Mouse (Mus musculus) limb, embryonic 11.5 days (tissue): Measurements from ENCODE around the gene Bak1. TPM values are rescaled to one million over a fixed set of nuclear protein-coding genes. Genes with fewer than 3 reads are reported as not detected.

ENCODE experiments used
- ATAC-seq: fragments of 200-750 bp; cut with Nextera tagmentation; 2 replicates; pipeline ENCODE4 v1.8.0; 2017; ENCODE audit warnings: low read depth; ENCODE audit not compliant: insufficient number of reproducible peaks, low FRiP score, low TSS enrichment
- DNase-seq: peaks from one replicate; pipeline ENCODE4 v3.0.0-alpha.2; 2015; ENCODE audit warnings: low spot score
- H3K27ac ChIP-seq: fragments of 300-500 bp; sonication (generic); replicated peaks from 2 replicates; pipeline ENCODE4 v1.5.1; 2014; ENCODE audit warnings: low read depth, mild to moderate bottlenecking, low read length
- H3K27me3 ChIP-seq: fragments of 300-500 bp; sonication (generic); 2 replicates; pipeline ENCODE4 v1.6.1; 2014; ENCODE audit warnings: mild to moderate bottlenecking, low read length, mixed read lengths; ENCODE audit not compliant: control insufficient read depth, insufficient read depth
- H3K36me3 ChIP-seq: fragments of 300-500 bp; sonication (generic); 2 replicates; pipeline ENCODE4 v1.6.1; 2014; ENCODE audit warnings: mild to moderate bottlenecking, low read length, moderate library complexity, mixed read lengths; ENCODE audit not compliant: control insufficient read depth, insufficient read depth
- H3K4me1 ChIP-seq: fragments of 300-500 bp; sonication (generic); 2 replicates; pipeline ENCODE4 v1.6.1; 2014; ENCODE audit warnings: low read length, mixed read lengths; ENCODE audit not compliant: control insufficient read depth, insufficient read depth
- H3K4me2 ChIP-seq: fragments of 300-500 bp; sonication (generic); 2 replicates; pipeline ENCODE4 v1.6.1; 2014; ENCODE audit warnings: low read depth, mild to moderate bottlenecking, moderate library complexity; ENCODE audit not compliant: severe bottlenecking
- H3K4me3 ChIP-seq: fragments of 300-500 bp; sonication (generic); 2 replicates; pipeline ENCODE4 v1.5.1; 2014; ENCODE audit warnings: low read depth, low read length
- H3K9ac ChIP-seq: fragments of 300-500 bp; sonication (generic); 2 replicates; pipeline ENCODE4 v1.6.1; 2014; ENCODE audit warnings: mild to moderate bottlenecking, low read length
- H3K9me3 ChIP-seq: fragments of 300-500 bp; sonication (generic); 2 replicates; pipeline ENCODE4 v1.6.1; 2016; ENCODE audit warnings: low read length; ENCODE audit not compliant: control insufficient read depth
- WGBS: fragments of 180-500 bp; shearing (Covaris S2); extraction: QIAGEN DNeasy Blood & Tissue Kit; methylation state at CpG from one replicate; pipeline ENCODE4 v1.1.7; 2014; 5-methylcytosine and 5-hydroxymethylcytosine counted together
- polyA plus RNA-seq: library from polyadenylated mRNA; unstranded; fragments of >200 nt; fragmentation: Nextera tagmentation; extraction: Ambion mirVana; gene quantifications from 2 replicates; pipeline ENCODE4 v1.2.1, GENCODE M21; 2014

The Bak1 gene
- polyA plus RNA-seq, 1 experiment from 2014 or later, result 15.6 TPM

- Histone ChIP-seq H3K9ac (no peak overlapping the region), H3K27ac (no peak overlapping the region), H3K4me3 (no peak overlapping the region), H3K4me2 (no peak overlapping the region), H3K9me3 (no peaks in the 10 kb centered on the region), H3K4me1 (no peaks in the 10 kb centered on the region), H3K27me3 (peaks cover 3% of the 10 kb centered on the region; the same call in 1 of the 2 replicates), H3K36me3 (no peaks in the 10 kb centered on the region)
- 74% methylated on average over 12 of the region's 12 CpGs for WGBS
- no peak for ATAC-seq
- no peak for DNase-seq
Observed at GRCm38 (mm10) chr17:26999996-27000395, 28.8 kb downstream of the Bak1 start.

GRCm38 (mm10) chr17:26998283-26998682 is 30.5 kb downstream of the Bak1 start:
- H3K4me1 ChIP-seq, result no peaks in the 10 kb centered on the region
- no peak overlapping the region for H3K27ac ChIP-seq
- H3K4me2 ChIP-seq, result no peak overlapping the region
- H3K36me3 ChIP-seq, result no peaks in the 10 kb centered on the region
- no peak overlapping the region for H3K9ac ChIP-seq
- H3K27me3 ChIP-seq, result no peaks in the 10 kb centered on the region
- H3K9me3 ChIP-seq, result no peaks in the 10 kb centered on the region
- DNase-seq (no peak), ATAC-seq (no peak)
- no peak overlapping the region for H3K4me3 ChIP-seq
- WGBS, result 93% methylated on average over 15 of the region's 15 CpGs

- 80% methylated on average over 4 of the region's 4 CpGs for WGBS
- Histone ChIP-seq H3K9ac (no peak overlapping the region), H3K4me1 (no peaks in the 10 kb centered on the region), H3K4me2 (no peak overlapping the region), H3K27me3 (no peaks in the 10 kb centered on the region), H3K36me3 (no peaks in the 10 kb centered on the region), H3K4me3 (no peak overlapping the region), H3K9me3 (no peaks in the 10 kb centered on the region), H3K27ac (no peak overlapping the region)
- no peak for ATAC-seq
- no peak for DNase-seq
Observed at GRCm38 (mm10) chr17:26997661-26998060, 31.1 kb downstream of the Bak1 start.

GRCm38 (mm10) chr17:26995562-26995961 is 33.2 kb downstream of the Bak1 start:
- Histone ChIP-seq H3K9ac (no peak overlapping the region), H3K27ac (no peak overlapping the region), H3K36me3 (no peaks in the 10 kb centered on the region), H3K4me3 (no peak overlapping the region), H3K4me1 (no peaks in the 10 kb centered on the region), H3K9me3 (no peaks in the 10 kb centered on the region), H3K4me2 (no peak overlapping the region), H3K27me3 (no peaks in the 10 kb centered on the region)
- DNase-seq (no peak), ATAC-seq (no peak)
- 82% methylated on average over 8 of the region's 8 CpGs for WGBS

GRCm38 (mm10) chr17:26995006-26995405 is 33.8 kb downstream of the Bak1 start:
- Histone ChIP-seq H3K9ac (no peak overlapping the region), H3K27me3 (no peaks in the 10 kb centered on the region), H3K27ac (no peak overlapping the region), H3K4me2 (no peak overlapping the region), H3K4me1 (no peaks in the 10 kb centered on the region), H3K9me3 (no peaks in the 10 kb centered on the region), H3K36me3 (no peaks in the 10 kb centered on the region), H3K4me3 (no peak overlapping the region)
- DNase-seq, result no peak
- ATAC-seq, result no peak
- WGBS, result 78% methylated on average over 6 of the region's 6 CpGs

GRCm38 (mm10) chr17:26994410-26994809 is 34.4 kb downstream of the Bak1 start:
- 91% methylated on average over 14 of the region's 14 CpGs for WGBS
- H3K4me3 ChIP-seq, result no peak overlapping the region
- H3K9ac ChIP-seq, result no peak overlapping the region
- no peaks in the 10 kb centered on the region for H3K9me3 ChIP-seq
- no peak overlapping the region for H3K27ac ChIP-seq
- no peaks in the 10 kb centered on the region for H3K36me3 ChIP-seq
- ATAC-seq (no peak), DNase-seq (no peak)
- H3K27me3 ChIP-seq, result no peaks in the 10 kb centered on the region
- H3K4me2 ChIP-seq, result no peak overlapping the region
- no peaks in the 10 kb centered on the region for H3K4me1 ChIP-seq

GRCm38 (mm10) chr17:26990521-26990920 is 38.3 kb downstream of the Bak1 start:
- Histone ChIP-seq H3K27ac (no peak overlapping the region), H3K9ac (no peak overlapping the region), H3K4me2 (no peak overlapping the region), H3K36me3 (no peaks in the 10 kb centered on the region; the same call in 1 of the 2 replicates), H3K9me3 (no peaks in the 10 kb centered on the region), H3K27me3 (no peaks in the 10 kb centered on the region), H3K4me3 (no peak overlapping the region), H3K4me1 (no peaks in the 10 kb centered on the region)
- DNase-seq (no peak), ATAC-seq (no peak)

- ATAC-seq (no peak), DNase-seq (no peak)
- Histone ChIP-seq H3K27me3 (no peaks in the 10 kb centered on the region), H3K36me3 (peaks cover under 1% of the 10 kb centered on the region; the same call in 1 of the 2 replicates), H3K9me3 (no peaks in the 10 kb centered on the region), H3K4me3 (no peak overlapping the region), H3K9ac (no peak overlapping the region), H3K27ac (no peak overlapping the region), H3K4me2 (no peak overlapping the region), H3K4me1 (no peaks in the 10 kb centered on the region)
- WGBS, result 87% methylated on average over 10 of the region's 10 CpGs
Observed at GRCm38 (mm10) chr17:26985503-26986179, 43.2 kb downstream of the Bak1 start.

- no peaks in the 10 kb centered on the region for H3K27me3 ChIP-seq
- H3K9ac ChIP-seq, result no peak overlapping the region
- H3K27ac ChIP-seq, result no peak overlapping the region
- no peak overlapping the region for H3K4me3 ChIP-seq
- ATAC-seq (no peak), DNase-seq (no peak)
- H3K4me2 ChIP-seq, result no peak overlapping the region
- no peaks in the 10 kb centered on the region for H3K4me1 ChIP-seq
- peaks cover 6% of the 10 kb centered on the region for H3K36me3 ChIP-seq
- H3K9me3 ChIP-seq, result no peaks in the 10 kb centered on the region
- 93% methylated on average over 4 of the region's 4 CpGs for WGBS
Observed at GRCm38 (mm10) chr17:26983382-26983781, 45.4 kb downstream of the Bak1 start.
